Mouse (Mus musculus): ENCODE data around the gene Kcnh7. TPM values are rescaled to one million over a fixed set of nuclear protein-coding genes. Genes with fewer than 3 reads are reported as not detected.

Gene Kcnh7
- polyA plus RNA-seq, 2 experiments from 2014 or later: 0.04 to 0.11 TPM

DNA sequence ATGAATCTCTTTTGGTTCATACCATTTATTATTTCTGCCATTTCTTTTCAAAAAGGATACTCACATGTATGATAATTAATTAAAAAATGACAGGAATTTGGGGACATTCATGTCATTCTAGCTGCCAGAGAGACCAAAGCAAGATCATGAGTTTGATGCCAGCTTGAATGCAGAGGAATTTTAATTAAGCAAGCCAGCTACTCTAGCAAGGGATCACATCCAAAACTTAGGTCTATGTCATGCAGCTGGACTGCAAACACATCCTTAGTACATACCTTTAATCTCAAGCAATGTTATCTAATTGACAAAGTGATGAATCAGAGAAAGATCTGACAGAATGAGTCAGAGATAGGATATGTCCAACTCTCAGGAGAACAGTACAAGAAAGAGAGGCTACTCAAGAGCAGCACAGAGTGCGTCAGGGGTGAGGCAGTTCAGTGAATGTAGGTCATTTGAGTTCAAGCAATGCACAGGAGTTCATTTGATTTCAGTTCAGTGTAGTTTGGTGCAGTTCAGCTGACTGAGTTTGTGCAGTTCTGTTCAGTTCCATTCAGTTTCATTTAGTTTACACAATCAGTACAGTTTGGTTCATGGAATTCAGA is 248.7 kb downstream of the Kcnh7 start:
- no peak for ATAC-seq

DNA sequence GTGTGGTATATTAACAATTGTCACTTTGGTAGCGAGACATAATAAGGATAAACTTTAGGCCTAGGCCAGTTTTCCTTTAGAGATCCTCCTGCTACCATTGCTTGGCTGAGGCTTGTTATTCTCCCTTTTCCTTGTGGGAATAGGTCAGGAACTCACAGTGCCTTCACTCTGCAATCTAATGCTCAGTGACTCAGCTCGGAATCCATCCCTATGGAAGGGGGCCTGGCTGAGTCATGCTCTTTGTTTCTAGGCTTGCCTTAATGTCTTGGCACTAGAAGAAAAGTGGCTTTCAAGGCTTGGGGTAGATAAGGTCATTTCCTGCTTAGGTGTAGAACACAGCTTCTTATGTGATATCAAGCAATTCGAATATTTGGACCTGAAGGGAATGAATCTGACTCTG is 255.6 kb downstream of the Kcnh7 start:
- ATAC-seq: no peak

DNA sequence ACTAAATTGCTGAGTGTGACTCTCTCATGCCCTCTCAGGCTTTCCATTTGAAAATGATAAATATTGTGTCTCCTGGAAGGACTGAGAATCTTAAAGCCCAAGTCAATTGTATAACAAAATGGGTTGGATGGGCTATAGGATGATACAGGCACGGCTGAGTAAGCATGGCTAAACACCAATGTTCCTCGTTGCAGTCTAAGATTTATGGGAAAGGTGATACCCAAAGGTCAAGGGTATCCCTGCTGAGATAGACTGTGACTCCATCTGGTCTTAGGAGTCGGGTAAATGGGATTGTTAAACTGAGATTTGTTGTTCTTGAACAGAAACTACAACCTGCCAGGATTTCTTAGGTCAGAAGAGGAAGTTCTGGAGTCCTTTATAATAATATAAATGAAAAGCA is 256.0 kb downstream of the Kcnh7 start:
- no peak for ATAC-seq

DNA sequence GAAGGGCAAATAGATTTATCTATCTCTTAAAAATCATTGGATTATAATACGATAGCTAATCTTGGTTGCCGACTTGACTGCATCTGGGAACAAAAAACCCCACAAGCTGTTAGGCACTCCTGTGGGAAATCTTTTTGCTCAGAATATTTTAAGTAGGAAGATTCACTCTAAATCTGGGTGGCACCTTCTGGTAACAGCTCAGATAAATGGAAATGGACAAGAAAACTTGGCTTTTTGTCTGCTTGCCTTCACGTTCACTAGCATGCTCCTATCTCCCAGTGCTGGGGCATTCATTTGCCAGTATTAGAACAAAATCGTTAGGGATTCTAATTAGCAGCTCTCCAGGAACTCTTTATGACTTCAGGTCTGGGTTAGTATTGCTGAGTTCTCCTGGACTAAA is 260.3 kb downstream of the Kcnh7 start:
- ATAC-seq: no peak

DNA sequence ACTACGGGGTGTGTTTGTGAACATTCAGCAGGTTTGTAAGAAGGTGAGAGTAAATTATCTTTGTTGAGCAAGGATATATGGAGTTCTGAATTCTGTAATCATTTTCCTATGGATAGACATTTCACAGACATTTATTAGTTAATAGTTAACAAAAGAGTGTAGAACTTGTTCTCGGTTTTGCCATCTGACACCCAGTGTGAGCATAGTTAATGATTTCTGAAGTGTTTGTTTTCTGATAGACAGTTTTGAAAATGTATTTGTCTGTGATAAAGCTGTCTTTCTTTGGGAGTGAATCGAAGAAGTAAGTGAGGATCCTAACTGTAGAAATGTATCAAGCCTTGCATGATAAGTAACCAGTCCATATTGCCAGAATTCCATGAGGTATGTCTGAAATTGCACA is 276.4 kb downstream of the Kcnh7 start:
- no peak for ATAC-seq

DNA sequence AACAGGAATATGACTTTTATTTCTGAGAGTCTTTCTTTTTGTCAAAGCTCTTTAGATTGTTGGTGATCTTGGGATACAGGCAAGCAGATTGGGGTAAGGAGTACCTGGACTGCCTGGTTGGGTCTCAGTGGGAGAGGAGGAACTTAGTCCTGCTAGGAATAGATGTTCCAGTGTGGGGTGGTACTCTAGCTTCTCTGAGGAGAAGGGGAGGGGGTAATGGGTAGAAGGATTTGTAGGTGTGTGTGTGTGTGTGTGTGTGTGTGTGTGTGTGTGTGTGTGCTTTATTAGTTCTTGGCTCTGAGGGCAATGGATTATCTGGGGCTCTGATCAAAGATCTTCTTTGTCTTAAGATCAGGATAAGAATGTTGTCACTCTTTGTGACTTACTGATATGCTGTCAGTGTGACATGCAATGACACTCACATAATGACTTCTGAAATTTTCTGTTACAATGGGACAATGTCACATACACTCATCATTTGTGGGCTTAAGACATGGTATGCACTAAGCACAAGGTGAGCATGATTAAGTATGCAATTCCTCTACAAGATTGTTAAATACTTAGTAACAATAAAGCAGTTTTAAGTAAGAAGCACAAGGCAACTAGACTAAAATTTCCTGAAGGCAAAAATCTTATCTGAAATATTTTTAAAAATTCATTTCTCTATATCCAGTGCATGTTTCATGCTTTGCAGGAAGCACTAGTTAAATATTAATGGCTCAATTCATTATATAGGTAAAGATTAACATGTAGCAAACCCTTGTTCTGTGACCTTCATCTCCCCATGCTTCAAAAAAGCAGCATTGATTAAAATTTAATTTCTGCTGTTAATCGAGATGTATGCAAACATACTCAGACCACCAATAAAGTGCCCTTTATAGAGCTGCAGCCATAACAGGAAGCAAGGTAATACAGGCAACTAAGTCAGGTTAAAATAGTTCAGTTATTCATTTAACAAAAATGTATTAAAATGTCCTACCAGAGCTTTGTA is 281.4 kb downstream of the Kcnh7 start:
- no peak for ATAC-seq

DNA sequence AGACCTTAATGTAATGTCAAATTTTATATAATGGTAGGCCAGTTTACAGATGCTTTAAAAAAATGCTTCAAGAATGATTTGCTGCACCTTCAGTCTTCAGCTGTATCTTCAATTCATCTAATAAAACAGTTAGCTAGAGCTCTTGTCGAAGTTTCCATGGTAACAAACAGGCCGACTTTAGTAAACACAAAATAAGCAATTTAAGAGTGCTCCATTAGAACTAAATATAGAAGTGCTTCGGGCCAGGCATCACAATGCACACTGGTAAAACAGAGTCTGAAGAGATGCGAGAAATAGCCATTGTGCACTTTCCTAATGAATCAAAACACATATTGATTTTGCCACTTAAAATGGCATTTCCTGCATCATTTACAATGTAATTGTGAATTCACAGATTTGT is 305.3 kb downstream of the Kcnh7 start:
- no peak for ATAC-seq

DNA sequence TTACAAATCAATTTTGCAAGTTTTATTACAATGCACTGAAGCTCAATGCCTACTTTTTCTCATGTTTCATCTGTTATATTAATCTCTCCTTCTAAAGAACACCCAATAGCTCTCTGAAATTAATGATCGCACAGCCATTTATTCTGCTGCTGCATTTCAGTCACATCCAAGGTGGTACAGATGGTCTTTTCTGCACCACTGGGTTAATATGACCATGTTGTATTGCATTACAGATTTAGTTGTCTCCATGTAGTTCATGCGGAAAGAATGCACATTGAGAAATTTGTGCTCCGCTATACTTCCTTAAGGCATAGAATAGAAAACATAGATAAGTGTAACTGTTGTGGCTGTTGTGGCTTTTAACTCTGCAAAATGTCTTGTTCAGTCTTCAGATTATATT is 328.7 kb downstream of the Kcnh7 start:
- no peak for ATAC-seq

DNA sequence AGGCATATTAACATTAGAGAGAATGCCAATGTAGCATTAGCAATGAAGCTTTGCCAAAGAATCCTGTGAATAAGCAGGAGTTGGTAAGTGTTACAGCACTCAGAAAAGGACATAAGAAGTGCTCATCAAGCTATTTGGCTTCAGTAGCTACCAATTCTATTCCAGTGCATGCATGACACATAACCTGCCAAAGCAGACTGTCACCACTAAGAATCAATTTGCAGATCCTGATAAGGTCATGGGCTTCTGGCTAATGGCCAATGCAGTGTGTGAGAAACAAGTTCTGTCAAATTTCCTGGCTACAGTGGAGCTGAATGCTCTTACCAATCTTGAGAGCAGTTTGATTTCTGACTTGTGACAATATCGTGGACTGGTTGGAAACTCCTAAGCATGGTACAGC is 341.5 kb downstream of the Kcnh7 start:
- ATAC-seq: no peak

DNA sequence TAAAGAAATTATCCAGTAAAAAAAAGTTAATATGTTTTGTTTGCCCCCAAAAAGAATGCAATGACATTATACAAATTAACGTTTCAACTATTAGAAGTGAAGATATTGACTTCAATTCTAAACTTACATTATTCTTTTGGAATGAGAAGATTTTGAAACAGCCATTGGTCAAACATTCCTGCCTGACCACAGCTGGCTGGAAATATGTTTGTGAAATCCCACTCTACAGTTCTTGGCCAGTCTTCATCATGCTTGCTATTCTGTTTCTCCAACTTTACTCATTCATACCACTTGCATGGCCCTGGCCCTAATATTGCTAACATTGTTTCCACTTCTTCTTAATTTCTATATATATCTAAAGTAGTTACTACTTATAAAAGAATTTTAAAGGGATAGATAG is 349.8 kb downstream of the Kcnh7 start:
- ATAC-seq: no peak

DNA sequence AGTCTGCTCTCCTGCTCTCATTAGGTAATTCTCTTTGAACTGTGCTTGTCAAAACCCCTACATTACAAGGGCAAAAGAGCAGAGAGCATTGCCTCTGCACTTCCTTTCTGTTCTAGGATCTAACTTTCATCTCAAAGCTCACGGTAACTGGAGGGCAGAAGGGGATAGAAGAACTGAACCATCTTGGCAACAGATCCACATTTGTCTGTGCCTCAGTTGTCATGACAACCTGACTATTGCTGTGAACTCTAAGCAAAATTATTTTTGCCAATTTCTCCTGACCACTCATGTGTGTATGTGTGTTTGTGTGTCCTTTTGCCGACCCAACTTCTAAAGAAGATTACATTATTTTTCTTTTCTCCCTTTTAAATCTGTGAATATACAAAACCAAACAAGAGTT is 364.9 kb downstream of the Kcnh7 start:
- ATAC-seq: no peak

DNA sequence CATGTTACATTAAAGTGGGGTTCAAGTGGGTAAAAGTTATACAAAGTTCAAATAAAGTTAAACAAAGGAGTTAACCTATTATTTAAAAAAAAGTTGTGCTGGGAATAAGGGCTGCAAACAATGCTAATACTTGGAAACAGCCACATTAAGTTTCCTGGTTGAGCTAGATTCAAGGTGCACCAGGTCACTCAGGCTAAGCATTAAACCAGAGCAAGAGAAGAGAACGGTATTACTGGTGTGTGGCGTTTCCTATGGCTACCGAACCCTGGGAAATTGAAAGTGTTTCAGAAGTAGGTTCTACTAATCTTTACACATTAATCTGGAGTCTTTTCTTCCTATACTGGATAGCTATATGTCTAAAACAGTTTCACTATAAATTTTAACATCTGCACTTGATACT is 368.1 kb downstream of the Kcnh7 start:
- ATAC-seq: no peak

DNA sequence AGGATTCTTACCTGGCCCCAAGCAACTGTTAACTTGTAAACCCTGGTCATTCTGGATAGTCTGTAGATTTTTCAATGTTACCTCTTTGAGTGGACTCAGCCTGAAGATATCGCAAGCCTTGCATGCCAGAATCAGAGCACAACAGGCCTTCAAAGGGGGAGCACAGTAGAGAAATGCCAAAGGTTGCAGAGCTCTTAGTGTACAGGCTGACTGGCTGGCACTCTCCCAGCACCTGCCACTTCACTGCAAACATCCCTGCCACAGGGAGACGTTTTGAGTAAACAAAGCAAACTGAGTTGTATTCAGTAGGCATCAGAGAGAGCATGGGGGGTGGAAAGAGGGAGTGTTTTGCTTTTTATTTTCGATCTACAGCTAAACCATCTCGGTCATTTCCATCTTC is 375.3 kb downstream of the Kcnh7 start:
- ATAC-seq: no peak

DNA sequence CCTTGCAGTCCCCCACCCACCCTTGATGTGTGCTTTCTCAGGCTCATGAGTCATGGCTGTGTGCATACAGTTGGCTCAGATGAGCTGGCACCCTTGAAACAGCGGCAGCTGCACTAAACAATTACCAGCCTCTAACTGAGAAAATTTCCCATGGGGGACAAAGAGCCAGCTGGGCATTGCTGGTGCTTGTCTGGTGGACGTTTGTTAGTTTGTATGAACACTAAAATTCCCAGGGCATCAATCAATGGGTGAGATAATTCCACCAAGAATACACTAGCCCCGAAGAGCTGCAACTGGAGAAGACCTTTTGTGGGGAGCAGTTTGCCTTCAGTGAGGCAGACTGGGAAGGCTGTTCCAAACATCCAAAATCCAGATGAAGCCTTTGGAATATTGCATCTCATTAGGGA is 376.6 kb downstream of the Kcnh7 start:
- ATAC-seq: no peak

DNA sequence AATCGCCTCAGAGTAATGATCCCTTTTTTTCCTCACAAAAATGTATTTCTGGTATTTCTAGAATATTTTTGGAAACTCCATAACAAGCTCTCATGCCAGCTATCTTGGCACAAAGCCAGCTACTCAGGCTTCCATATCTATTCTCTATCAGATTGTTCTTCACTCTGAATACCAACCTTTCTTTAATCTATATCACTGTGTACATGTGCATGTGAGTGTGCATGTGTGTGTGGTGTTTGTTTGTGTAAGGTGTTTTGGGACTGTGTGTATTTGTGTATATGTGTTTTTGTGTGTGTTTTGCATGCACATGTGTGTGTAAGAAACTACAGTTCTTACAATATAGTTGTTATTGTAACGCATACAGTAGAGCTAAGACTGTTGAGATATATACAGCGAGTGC is 377.2 kb downstream of the Kcnh7 start:
- ATAC-seq: no peak

DNA sequence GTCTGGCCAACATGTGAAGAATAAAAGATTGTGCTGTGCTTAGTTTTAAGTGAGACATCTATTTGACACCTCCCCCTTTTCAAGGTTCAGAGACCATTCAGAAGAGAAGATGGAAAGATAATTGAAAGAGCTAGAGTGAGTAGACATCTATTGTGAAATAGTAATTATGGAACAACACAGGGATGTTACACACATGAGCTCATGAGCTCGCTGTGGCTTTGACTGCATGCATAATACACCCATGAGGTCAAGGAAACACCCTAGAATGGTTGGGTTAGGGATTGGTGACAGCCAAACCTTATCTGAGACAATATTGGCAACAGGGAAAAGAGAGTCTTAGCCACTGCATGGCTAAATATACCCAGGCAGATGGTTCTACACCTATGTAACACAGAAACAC is 380.1 kb downstream of the Kcnh7 start:
- ATAC-seq: no peak

DNA sequence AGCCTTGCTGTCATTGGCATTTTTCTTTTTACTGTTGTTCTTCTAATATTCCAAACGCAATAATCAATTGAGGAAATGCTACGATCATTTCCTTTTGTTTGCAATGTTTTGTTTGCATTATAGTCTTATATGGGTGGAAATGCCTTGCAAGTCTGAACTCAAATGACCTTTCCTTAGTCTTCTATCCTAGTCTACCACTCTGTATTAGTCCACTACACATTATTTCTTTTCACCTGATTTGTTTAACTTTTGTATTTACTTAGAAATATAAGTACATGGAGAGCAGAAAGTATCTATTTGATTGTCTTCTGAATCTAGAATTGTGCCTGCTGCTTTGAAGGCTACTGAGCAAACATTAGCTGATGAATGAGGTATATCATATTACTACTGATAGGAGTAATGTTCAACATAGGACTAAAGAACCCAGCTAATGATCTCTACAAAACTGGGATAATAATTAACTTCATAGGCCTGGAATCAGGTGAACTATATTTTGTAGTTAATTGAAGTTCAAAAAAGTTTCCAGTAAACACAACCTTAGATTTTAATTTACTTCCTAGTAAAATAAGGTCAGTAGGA is 399.5 kb downstream of the Kcnh7 start:
- no peak for ATAC-seq

DNA sequence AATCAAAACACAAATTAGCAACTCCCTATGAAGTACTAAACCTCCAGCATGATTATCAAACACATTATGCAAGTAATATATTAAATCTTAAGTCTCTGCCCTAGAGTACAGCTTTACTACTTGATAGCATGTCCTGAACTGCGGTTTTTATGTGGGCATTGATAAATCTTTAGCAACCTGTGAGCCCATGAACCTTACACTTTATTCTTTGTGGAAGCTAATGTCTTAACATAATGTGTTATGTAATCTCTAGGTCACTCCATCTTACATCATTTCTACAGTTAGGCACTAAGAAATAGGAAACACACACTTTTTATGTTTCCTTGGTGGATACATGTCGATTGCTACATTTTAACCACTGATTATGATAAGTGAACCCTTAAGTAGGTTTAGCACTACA is 437.8 kb downstream of the Kcnh7 start:
- ATAC-seq: no peak

DNA sequence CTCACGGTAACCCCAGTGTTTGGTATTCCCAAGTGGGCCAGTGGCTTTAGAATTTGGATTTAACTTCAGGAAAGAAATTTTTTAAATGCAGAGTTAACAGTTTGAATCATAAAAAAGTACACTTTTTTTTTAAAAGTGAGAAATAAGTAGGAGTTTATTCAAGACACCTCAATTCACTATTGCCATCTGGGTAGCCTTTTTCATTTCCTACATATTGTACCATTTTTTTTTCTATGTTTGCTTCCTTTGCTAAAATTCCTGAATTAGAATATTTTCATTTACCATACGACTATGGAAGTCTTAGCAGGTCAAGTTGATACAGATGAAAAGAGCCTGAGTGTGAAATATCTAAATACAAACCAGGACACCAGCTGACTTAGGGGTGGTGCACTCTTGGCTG is 441.0 kb downstream of the Kcnh7 start:
- ATAC-seq: no peak

DNA sequence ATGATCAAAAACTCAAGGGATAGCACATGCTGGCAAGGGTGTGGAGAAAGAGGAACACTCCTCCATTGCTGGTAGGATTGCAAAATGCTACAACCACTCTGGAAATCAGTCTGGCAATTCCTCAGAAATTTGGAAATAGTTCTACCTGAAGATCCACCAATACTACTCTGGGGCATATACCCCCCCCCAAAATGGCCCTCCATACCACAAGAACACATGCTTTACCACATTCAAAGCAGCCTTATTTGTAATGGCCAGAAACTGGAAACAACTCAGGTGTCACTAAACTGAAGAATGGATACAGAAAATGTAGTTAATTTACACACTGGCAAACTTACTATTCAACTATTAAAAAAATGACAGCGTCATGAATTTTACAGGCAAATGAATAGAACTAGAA is 453.4 kb downstream of the Kcnh7 start:
- no peak for ATAC-seq

DNA sequence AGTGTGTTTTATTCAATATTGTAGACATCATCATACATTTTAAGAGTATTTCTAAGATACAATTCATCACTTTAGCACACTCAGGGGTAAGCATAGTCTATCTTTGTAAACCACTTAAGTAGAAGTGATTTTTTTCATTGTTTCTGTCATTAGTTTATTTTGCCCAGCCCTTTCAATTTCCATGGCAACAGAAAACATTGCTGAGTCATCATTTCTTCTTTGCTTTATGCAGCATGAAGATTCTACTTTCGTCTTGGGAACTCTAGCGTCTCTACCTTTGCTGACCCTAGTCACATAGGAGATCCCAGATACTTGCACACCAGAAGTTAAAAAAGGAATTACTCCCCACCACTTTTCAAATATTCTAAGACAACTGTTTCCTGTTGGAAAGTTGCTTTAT is 456.4 kb downstream of the Kcnh7 start:
- no peak for ATAC-seq

DNA sequence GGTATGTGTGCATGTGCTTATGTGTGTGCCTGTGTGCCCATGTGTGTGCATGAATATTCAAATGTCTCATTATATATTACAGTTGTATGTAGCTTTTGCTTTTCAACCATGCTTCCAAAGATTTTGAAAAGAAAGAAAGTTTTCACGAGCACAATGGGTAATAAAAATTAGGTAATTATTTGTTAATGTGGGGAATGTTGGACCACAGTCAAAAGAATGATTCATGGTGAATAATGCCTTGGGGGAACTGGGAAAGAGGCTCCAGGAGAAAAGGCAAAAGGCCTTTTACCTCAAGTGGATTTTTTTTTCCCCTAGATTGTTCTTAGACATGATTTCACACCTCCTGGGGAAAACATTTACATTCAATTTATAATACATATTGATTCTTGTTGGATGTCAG is 458.1 kb downstream of the Kcnh7 start:
- no peak for ATAC-seq

DNA sequence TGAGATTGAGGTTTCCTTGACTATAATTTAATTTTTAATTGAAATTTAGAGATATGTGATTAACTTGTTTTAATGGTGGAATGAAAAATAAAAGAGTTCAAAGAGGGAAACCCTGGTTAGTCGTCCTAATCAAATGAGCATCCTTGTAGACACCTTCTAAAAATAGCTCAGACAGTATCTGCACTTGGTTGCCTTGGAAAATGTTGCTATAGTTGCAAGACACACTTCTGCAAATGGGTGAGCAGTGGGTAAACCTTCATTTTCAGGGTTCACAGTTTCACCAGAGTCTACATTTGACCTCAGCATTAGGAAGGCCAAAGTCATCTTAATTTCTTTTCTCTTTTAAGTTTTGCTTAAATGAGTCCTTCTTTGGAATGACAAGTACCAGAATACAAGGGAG is 465.7 kb downstream of the Kcnh7 start:
- no peak for ATAC-seq

DNA sequence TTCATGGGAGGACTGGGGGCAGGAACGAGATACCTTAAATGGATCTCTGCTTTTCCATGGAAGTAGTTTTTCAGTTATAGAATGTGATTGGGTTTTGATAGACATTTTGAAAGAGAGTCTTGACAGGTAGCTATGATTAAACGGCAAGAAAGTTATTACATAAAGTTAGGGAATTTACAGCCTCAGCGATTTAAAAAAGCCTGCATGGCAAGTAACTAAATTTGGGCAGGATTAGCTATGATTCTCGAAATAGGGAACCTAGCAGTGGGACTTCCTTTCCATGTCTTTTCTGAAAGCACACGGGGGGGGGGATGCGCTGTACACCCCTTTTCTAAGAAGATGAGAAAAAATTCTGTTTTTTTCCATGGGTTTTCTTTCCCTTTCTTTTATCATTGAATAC is 466.8 kb downstream of the Kcnh7 start:
- no peak for ATAC-seq

All from activated CD4-positive, CD25-positive, alpha-beta regulatory T cell, adult 4 months (primary cell).